Mouse (Mus musculus): ENCODE results near the gene Teddm1b.

DNA sequence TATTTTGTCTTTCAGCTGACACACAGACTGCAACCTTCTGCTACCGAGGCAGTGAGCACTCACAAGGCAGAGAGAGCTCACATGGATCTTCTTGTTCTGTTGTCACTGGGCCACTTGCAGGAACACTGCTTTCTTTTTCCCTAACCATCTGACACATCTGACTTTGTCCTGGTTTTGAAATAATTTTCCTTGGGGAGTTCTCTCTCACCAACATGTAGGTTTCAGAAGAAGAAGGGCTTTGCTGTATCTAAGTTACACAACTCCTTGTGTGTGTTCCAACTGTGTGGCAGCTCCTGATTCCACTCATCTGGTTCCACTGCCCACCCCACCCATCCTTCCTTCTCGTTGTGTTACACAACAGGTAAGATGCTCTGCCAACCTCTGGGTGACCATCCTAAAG is 19.6 kb downstream of the Teddm1b start:
- no peak for TF ChIP-seq CTCF (conservative IDR thresholded peaks at IDR 0.05; ENCODE audit: insufficient read depth, insufficient read length, low read depth, low read length)
- TF ChIP-seq POLR2A (IDR thresholded peaks at IDR 0.05; ENCODE audit: low read depth, low read length) = no peak
